In the genomic region with DNA sequence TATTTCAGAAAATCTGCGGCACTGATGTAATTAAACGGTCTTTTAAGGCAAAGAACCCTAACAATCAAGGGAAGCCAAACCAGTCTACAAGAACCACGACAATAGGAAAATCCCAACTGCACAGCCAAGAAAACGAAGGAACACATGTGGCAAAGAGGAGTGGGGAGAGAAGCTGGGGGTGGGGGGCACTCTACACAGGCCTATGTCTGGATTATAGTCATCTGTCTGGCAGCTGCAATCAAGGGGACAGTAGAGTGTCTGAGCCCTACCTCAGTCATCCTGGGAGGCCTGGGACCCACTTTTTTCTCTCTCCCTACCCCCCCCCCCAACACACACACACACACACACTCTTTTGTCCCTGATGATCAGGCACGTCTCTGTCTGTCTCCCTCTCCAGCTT, we compare ENCODE assay signal across 27 mouse cellular contexts. TPM values are rescaled to one million over a fixed set of nuclear protein-coding genes. Genes with fewer than 3 reads are reported as not detected.
A peak's percentile ranks its signal among the peaks of the same experiment; 100 is the strongest.
DNase-seq lines count a peak whose midpoint lies in the region; ATAC-seq and TF ChIP-seq lines count a peak whose summit lies in the region.
"Had no signal": no experiment of that assay in that cellular context is flagged by ENCODE, and none has a peak within 500 bp of the region (broad histone marks: within the 10 kb centered on the region; RNA-seq: fewer than 3 reads in every experiment).

No protein-coding gene starts in this region.

- TF ChIP-seq CTCF in heart, postnatal 0 days (IDR thresholded peaks at IDR 0.05; ENCODE audit: low read depth), result no peak
- TF ChIP-seq CTCF in intestine, postnatal 0 days (IDR thresholded peaks at IDR 0.05; ENCODE audit: low read depth), result no peak

- no peaks in the 10 kb centered on the region for H3K4me1 ChIP-seq in heart, postnatal 0 days (ENCODE audit: control insufficient read depth, insufficient read depth)
- H3K4me1 ChIP-seq in lung, embryonic 15.5 days, result peaks cover 39% of the 10 kb centered on the region
- H3K4me1 ChIP-seq in embryonic facial prominence, embryonic 11.5 days (ENCODE audit: control insufficient read depth, insufficient read depth, low read length), result no peaks in the 10 kb centered on the region
- H3K4me1 ChIP-seq in limb, embryonic 12.5 days (replicated peaks), result peaks cover 12% of the 10 kb centered on the region
- H3K4me1 ChIP-seq in intestine, postnatal 0 days (replicated peaks; ENCODE audit: control insufficient read depth, insufficient read depth, low read length), result no peaks in the 10 kb centered on the region
- H3K4me1 ChIP-seq: neural tube, embryonic 12.5 days had no signal

- H3K4me3 ChIP-seq in heart, postnatal 0 days (ENCODE audit: low read depth, low read length), result no peak overlapping the region
- H3K4me3 ChIP-seq in lung, embryonic 15.5 days, result no peak overlapping the region
- no peak overlapping the region for H3K4me3 ChIP-seq in embryonic facial prominence, embryonic 11.5 days (ENCODE audit: low read depth, low read length)
- no peak overlapping the region for H3K4me3 ChIP-seq in limb, embryonic 12.5 days (replicated peaks)
- H3K4me3 ChIP-seq in intestine, postnatal 0 days (ENCODE audit: low read depth, low read length), result no peak overlapping the region
- H3K4me3 ChIP-seq: limb, embryonic 15.5 days; neural tube, embryonic 12.5 days had no signal

- H3K27ac ChIP-seq in heart, postnatal 0 days (ENCODE audit: low read depth), result 0 out of 2 replicates have a peak overlapping the region, but pooled peaks have one; percentile 4
- peak overlapping the region; percentile 67 for H3K27ac ChIP-seq in lung, embryonic 15.5 days
- H3K27ac ChIP-seq in embryonic facial prominence, embryonic 11.5 days (replicated peaks; ENCODE audit: low read depth, low read length), result 0 out of 2 replicates have a peak overlapping the region, but pooled peaks have one; percentile 8
- H3K27ac ChIP-seq in limb, embryonic 12.5 days, result 0 out of 2 replicates have a peak overlapping the region, but pooled peaks have one; percentile 53
- no peak overlapping the region for H3K27ac ChIP-seq in intestine, postnatal 0 days (ENCODE audit: low read depth, low read length)
- H3K27ac ChIP-seq: limb, embryonic 15.5 days; macrophage; neural tube, embryonic 12.5 days had no signal

- 59% methylated on average over 5 of the region's 5 CpGs for WGBS in heart, postnatal 0 days
- 48% methylated on average over 5 of the region's 5 CpGs for WGBS in lung, embryonic 15.5 days
- WGBS in embryonic facial prominence, embryonic 11.5 days, result 37% methylated on average over 5 of the region's 5 CpGs
- WGBS in limb, embryonic 12.5 days, result 75% methylated on average over 5 of the region's 5 CpGs
- 71% methylated on average over 5 of the region's 5 CpGs for WGBS in intestine, postnatal 0 days

- H3K9ac ChIP-seq in heart, postnatal 0 days (replicated peaks; ENCODE audit: low read depth, low read length), result no peak overlapping the region
- H3K9ac ChIP-seq in lung, embryonic 15.5 days, result no peak overlapping the region
- no peak overlapping the region for H3K9ac ChIP-seq in embryonic facial prominence, embryonic 11.5 days (replicated peaks; ENCODE audit: low read length)
- no peak overlapping the region for H3K9ac ChIP-seq in limb, embryonic 12.5 days (replicated peaks)
- H3K9ac ChIP-seq in intestine, postnatal 0 days (ENCODE audit: low read depth, low read length), result no peak overlapping the region
- H3K9ac ChIP-seq: forebrain, postnatal 0 days; limb, embryonic 15.5 days; neural tube, embryonic 12.5 days had no signal

- no peak for TF ChIP-seq EP300 in heart, postnatal 0 days (IDR thresholded peaks at IDR 0.05; ENCODE audit: low read depth)

- no peaks in the 10 kb centered on the region for H3K9me3 ChIP-seq in heart, postnatal 0 days (replicated peaks; ENCODE audit: control insufficient read depth, low read length)
- H3K9me3 ChIP-seq in lung, embryonic 15.5 days, result no peaks in the 10 kb centered on the region
- no peaks in the 10 kb centered on the region for H3K9me3 ChIP-seq in embryonic facial prominence, embryonic 11.5 days (replicated peaks; ENCODE audit: control insufficient read depth, low read length)
- no peaks in the 10 kb centered on the region for H3K9me3 ChIP-seq in limb, embryonic 12.5 days
- H3K9me3 ChIP-seq in intestine, postnatal 0 days (ENCODE audit: control insufficient read depth), result no peaks in the 10 kb centered on the region
- H3K9me3 ChIP-seq: limb, embryonic 15.5 days; neural tube, embryonic 12.5 days had no signal

- no peak overlapping the region for H3K4me2 ChIP-seq in heart, postnatal 0 days (ENCODE audit: low read depth, low read length)
- no peak overlapping the region for H3K4me2 ChIP-seq in lung, embryonic 15.5 days
- no peak overlapping the region for H3K4me2 ChIP-seq in embryonic facial prominence, embryonic 11.5 days (ENCODE audit: low read depth, low read length)
- no peak overlapping the region for H3K4me2 ChIP-seq in limb, embryonic 12.5 days
- H3K4me2 ChIP-seq in intestine, postnatal 0 days (replicated peaks; ENCODE audit: low read depth), result no peak overlapping the region
- H3K4me2 ChIP-seq: limb, embryonic 15.5 days; midbrain, embryonic 11.5 days; neural tube, embryonic 12.5 days had no signal

- no peak for DNase-seq in heart, postnatal 0 days (ENCODE audit: low spot score)
- no peak for DNase-seq in heart, adult 8-10 months (ENCODE audit: low spot score)
- no peak for DNase-seq in lung, postnatal 14 days
- DNase-seq in embryonic facial prominence, embryonic 11.5 days (ENCODE audit: low spot score), result no peak
- DNase-seq: adrenal gland, postnatal 14 days; cerebellum, adult 18-20 months; cerebellum, postnatal 25 days; forebrain, postnatal 0 days; gastrocnemius, postnatal 36 days; kidney, adult 2 months; kidney, postnatal 4 days; thymus, adult 2 months had no signal

- no peak for ATAC-seq in heart, postnatal 0 days (ENCODE audit: insufficient read depth, low read depth)
- peak; percentile 49; the same call in 1 of the 2 replicates for ATAC-seq in lung, embryonic 15.5 days (ENCODE audit: borderline replicate concordance, extremely low read depth, low FRiP score, low TSS enrichment)
- ATAC-seq in embryonic facial prominence, embryonic 11.5 days (replicated peaks; ENCODE audit: insufficient number of reproducible peaks, low FRiP score, low TSS enrichment, low read depth), result no peak
- ATAC-seq in limb, embryonic 12.5 days (ENCODE audit: insufficient number of reproducible peaks, insufficient read depth, low FRiP score, low TSS enrichment, low read depth), result no peak
- ATAC-seq in intestine, postnatal 0 days, result no peak
- ATAC-seq: forebrain, postnatal 0 days had no signal

- no peaks in the 10 kb centered on the region for H3K27me3 ChIP-seq in heart, postnatal 0 days (ENCODE audit: control insufficient read depth, insufficient read depth, low read length)
- H3K27me3 ChIP-seq in lung, embryonic 15.5 days, result no peaks in the 10 kb centered on the region
- no peaks in the 10 kb centered on the region for H3K27me3 ChIP-seq in embryonic facial prominence, embryonic 11.5 days (ENCODE audit: control insufficient read depth, insufficient read depth, low read length)
- H3K27me3 ChIP-seq in limb, embryonic 12.5 days, result no peaks in the 10 kb centered on the region
- no peaks in the 10 kb centered on the region for H3K27me3 ChIP-seq in intestine, postnatal 0 days (replicated peaks; ENCODE audit: control insufficient read depth, insufficient read depth, low read length)
- H3K27me3 ChIP-seq: CH12.LX; limb, embryonic 15.5 days; neural tube, embryonic 12.5 days had no signal

- no peaks in the 10 kb centered on the region for H3K36me3 ChIP-seq in heart, postnatal 0 days (replicated peaks; ENCODE audit: control insufficient read depth, insufficient read depth, low read length)
- H3K36me3 ChIP-seq in lung, embryonic 15.5 days, result no peaks in the 10 kb centered on the region
- no peaks in the 10 kb centered on the region for H3K36me3 ChIP-seq in embryonic facial prominence, embryonic 11.5 days (replicated peaks; ENCODE audit: control insufficient read depth, insufficient read depth, low read depth, low read length)
- H3K36me3 ChIP-seq in limb, embryonic 12.5 days, result no peaks in the 10 kb centered on the region
- no peaks in the 10 kb centered on the region for H3K36me3 ChIP-seq in intestine, postnatal 0 days (ENCODE audit: control insufficient read depth, insufficient read depth)
- H3K36me3 ChIP-seq: limb, embryonic 15.5 days; neural tube, embryonic 12.5 days had no signal

RNA-seq across cellular contexts. Expression of gene Actbl2, which starts 12.0 kb away (rescaled TPM):
- not detected in 2 replicates for total RNA-seq in heart, postnatal 0 days (2014; rRNA removed; ENCODE audit: low replicate concordance)
- not detected in 2 replicates for polyA plus RNA-seq in heart, postnatal 0 days (2015; fragmentation: Nextera tagmentation; extraction: Ambion mirVana)
- not detected for total RNA-seq in heart, adult 8-10 months (2022)
- not detected in 2 replicates for polyA plus RNA-seq in lung, embryonic 15.5 days (2015; fragmentation: Nextera tagmentation; extraction: Ambion mirVana)
- not detected in 2 replicates for polyA plus RNA-seq in embryonic facial prominence, embryonic 11.5 days (2014; fragmentation: Nextera tagmentation; extraction: Ambion mirVana)
- not detected in 2 replicates for polyA plus RNA-seq in limb, embryonic 12.5 days (2016; fragmentation: Nextera tagmentation; extraction: Ambion mirVana)
- not detected in 2 replicates for polyA plus RNA-seq in intestine, postnatal 0 days (2015; fragmentation: Nextera tagmentation; extraction: Ambion mirVana)
- total RNA-seq: adrenal gland, postnatal 14 days; CH12.LX; forebrain, postnatal 0 days; gastrocnemius, postnatal 36 days; heart, postnatal 25 days; layer of hippocampus, postnatal 10 days; left cerebral cortex, postnatal 10 days; MEL; monocyte, adult 5-6 weeks had no signal
- polyA plus RNA-seq: forebrain, postnatal 0 days; kidney, adult 2 months; limb, embryonic 15.5 days; liver, embryonic 16.5 days; macrophage; midbrain, embryonic 11.5 days; neural tube, embryonic 12.5 days; small intestine, adult 2 months; thymus, adult 2 months had no signal
